Mouse (Mus musculus): ENCODE measurements around the gene Tbx1.

Tbx1 gene

GRCm38 (mm10) chr16:18587847-18588737 is 2.4 kb downstream of the Tbx1 start:
- DNase-seq (ENCODE audit: low spot score) = no peak

GRCm38 (mm10) chr16:18586906-18587546 is 3.4 kb downstream of the Tbx1 start:
- DNase-seq (ENCODE audit: low spot score) = no peak

GRCm38 (mm10) chr16:18586076-18586905 is 4.2 kb downstream of the Tbx1 start:
- DNase-seq (ENCODE audit: low spot score) = no peak

GRCm38 (mm10) chr16:18585676-18586075 is 4.8 kb downstream of the Tbx1 start:
- DNase-seq (ENCODE audit: low spot score) = no peak

- DNase-seq (ENCODE audit: low spot score) = no peak
Measured at GRCm38 (mm10) chr16:18584901-18585510, 5.5 kb downstream of the Tbx1 start.

GRCm38 (mm10) chr16:18583673-18584357 is 6.7 kb downstream of the Tbx1 start:
- DNase-seq (ENCODE audit: low spot score) = no peak

- no peak for DNase-seq (ENCODE audit: low spot score)
Measured at GRCm38 (mm10) chr16:18583169-18583568, 7.3 kb downstream of the Tbx1 start.

- DNase-seq (ENCODE audit: low spot score) = no peak
Measured at GRCm38 (mm10) chr16:18582426-18583148, 7.9 kb downstream of the Tbx1 start.

GRCm38 (mm10) chr16:18581623-18582205 is 8.8 kb downstream of the Tbx1 start:
- DNase-seq (ENCODE audit: low spot score) = no peak

GRCm38 (mm10) chr16:18581050-18581622 is 9.3 kb downstream of the Tbx1 start:
- DNase-seq (ENCODE audit: low spot score) = no peak

- no peak for DNase-seq (ENCODE audit: low spot score)
Measured at GRCm38 (mm10) chr16:18580389-18580788, 10.1 kb downstream of the Tbx1 start.

GRCm38 (mm10) chr16:18577599-18578160 is 12.8 kb downstream of the Tbx1 start:
- DNase-seq (ENCODE audit: low spot score) = no peak

GRCm38 (mm10) chr16:18577071-18577470 is 13.4 kb downstream of the Tbx1 start:
- no peak for DNase-seq (ENCODE audit: low spot score)

GRCm38 (mm10) chr16:18574196-18574595 is 16.3 kb downstream of the Tbx1 start:
- no peak for DNase-seq (ENCODE audit: low spot score)

- DNase-seq (ENCODE audit: low spot score) = no peak
Measured at GRCm38 (mm10) chr16:18568599-18568998, 21.9 kb downstream of the Tbx1 start.

- no peak for DNase-seq (ENCODE audit: low spot score)
Measured at GRCm38 (mm10) chr16:18564472-18564871, 26.0 kb downstream of the Tbx1 start.

GRCm38 (mm10) chr16:18556461-18556860 is 34.0 kb downstream of the Tbx1 start:
- DNase-seq (ENCODE audit: low spot score) = no peak

GRCm38 (mm10) chr16:18555235-18555935 is 35.1 kb downstream of the Tbx1 start:
- no peak for DNase-seq (ENCODE audit: low spot score)

- no peak for DNase-seq (ENCODE audit: low spot score)
Measured at GRCm38 (mm10) chr16:18554721-18555120, 35.8 kb downstream of the Tbx1 start.
